Mouse (Mus musculus): ENCODE results near the gene Il18rap. TPM values are rescaled to one million over a fixed set of nuclear protein-coding genes. Genes with fewer than 3 reads are reported as not detected.

Il18rap gene
- 97.0 TPM for polyA plus RNA-seq (2017; shearing (Covaris generic))

GRCm38 (mm10) chr1:40514851-40515585 lies at the start of gene Il18rap:
TSS of gene Il18rap (plus strand) at chr1:40515362.

DNA sequence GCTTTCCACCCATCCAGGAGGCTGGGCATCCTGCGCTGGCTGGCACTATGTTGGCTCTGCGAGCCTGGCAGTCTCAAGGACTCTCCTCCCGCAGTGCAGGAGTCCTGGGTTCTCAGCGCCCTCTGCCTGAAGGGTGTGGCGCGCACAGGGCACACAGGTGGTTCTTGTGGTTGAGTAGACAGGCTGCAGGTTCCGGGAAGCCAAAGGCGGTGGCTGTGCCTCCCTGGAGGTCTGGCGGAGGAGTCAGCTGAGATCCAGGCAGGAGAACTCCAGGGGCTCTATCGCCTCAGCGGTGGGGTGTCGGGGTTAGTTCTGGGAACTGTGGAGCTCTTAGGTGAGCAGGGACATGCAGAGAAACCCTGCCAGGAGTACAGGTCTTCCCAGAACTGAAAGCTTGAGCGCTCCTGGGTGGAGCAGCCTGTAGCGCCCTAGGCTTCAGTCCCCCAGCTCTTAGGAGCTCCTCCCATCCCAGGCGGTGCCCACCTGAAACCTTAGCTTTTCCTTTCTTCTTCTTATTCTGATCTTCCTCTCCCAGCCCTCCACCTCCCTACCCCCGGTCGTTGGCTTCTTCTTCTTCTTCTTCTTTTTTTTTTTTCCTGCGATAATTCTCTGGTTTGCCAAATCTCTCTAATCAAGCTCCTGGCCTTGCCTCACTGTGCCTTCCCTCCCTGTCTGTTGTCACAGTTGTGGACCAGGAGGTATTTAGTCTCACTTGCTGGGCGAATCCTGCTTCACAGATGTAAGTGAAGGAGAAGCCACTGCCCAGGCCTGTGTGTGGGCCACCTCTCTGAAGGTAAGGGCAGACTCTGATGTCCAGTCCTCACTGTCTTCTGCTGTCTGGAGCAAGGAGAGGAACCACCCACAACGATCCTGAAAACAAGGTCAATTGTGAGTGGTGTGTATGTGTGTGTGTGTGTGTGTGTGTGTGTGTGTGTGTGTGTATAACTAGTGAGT lies 49.4 kb upstream of the Il18rap start, which contains the start of gene Il18r1:
Il18r1 (plus strand) TSS at position 76 of the 954 bp plus-strand sequence.

DNA sequence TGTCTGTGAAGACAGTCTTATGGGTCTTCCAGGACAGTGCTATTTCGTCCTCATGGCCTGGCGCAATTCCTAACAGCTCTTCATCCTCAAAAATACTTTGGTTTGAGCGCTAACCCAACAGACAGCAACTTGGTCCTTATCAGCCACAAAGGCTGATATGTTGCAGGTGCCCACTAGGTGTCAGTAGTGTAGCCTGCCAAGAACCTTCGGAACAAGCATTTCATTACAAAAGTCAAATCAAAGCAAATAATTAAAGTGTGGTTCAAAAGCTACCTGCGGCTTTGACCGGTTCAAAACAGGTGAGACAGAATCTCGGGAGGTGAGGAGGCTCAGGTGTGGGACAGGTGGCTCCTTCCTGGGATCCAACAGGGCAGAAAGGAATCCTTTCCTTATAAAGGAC lies 64.6 kb downstream of the Il18rap start, which contains the start of gene Slc9a4:
Slc9a4 (plus strand) TSS at position 298 of the 400 bp plus-strand sequence.

Other genes with a start within 250 kb of the Il18rap start
- 16.1 TPM for gene Il1rl2, start 190.8 kb upstream of the Il18rap start, polyA plus RNA-seq (2017; shearing (Covaris generic))
- gene Il1rl1, start 85.8 kb upstream of the Il18rap start, polyA plus RNA-seq (2017; shearing (Covaris generic)) = 4.5 TPM
- 175 TPM for gene Il18r1, start 49.8 kb upstream of the Il18rap start, polyA plus RNA-seq (2017; shearing (Covaris generic))
- not detected for gene Slc9a4, start 64.7 kb downstream of the Il18rap start, polyA plus RNA-seq (2017; shearing (Covaris generic))
- gene Slc9a2, start 165.2 kb downstream of the Il18rap start, polyA plus RNA-seq (2017; shearing (Covaris generic)) = not detected